Mouse (Mus musculus) intestine, postnatal 0 days (tissue): ENCODE results near the gene Trp53bp2. TPM values are rescaled to one million over a fixed set of nuclear protein-coding genes. Genes with fewer than 3 reads are reported as not detected.

ENCODE experiments used
- ATAC-seq: fragments of 200-750 bp; cut with Nextera tagmentation; 2 replicates; pipeline ENCODE4 v1.8.0; 2017; ENCODE audit warnings: mild to moderate bottlenecking, moderate TSS enrichment, moderate library complexity
- H3K27ac ChIP-seq: fragments of 300-500 bp; sonication (generic); 2 replicates; pipeline ENCODE4 v1.5.1; 2014; ENCODE audit warnings: mild to moderate bottlenecking, low read depth, low read length, moderate library complexity
- H3K27me3 ChIP-seq: fragments of 300-500 bp; sonication (generic); replicated peaks from 2 replicates; pipeline ENCODE4 v1.6.1; 2014; ENCODE audit warnings: low read length, mixed read lengths; ENCODE audit not compliant: control insufficient read depth, insufficient read depth
- H3K36me3 ChIP-seq: fragments of 300-500 bp; sonication (generic); 2 replicates; pipeline ENCODE4 v1.6.1; 2014; ENCODE audit warnings: mild to moderate bottlenecking, moderate library complexity; ENCODE audit not compliant: control insufficient read depth, insufficient read depth
- H3K4me1 ChIP-seq: fragments of 300-500 bp; sonication (generic); replicated peaks from 2 replicates; pipeline ENCODE4 v1.6.1; 2014; ENCODE audit warnings: antibody characterized with exemption, low read length, mixed read lengths; ENCODE audit not compliant: control insufficient read depth, insufficient read depth
- H3K4me2 ChIP-seq: fragments of 300-500 bp; sonication (generic); replicated peaks from 2 replicates; pipeline ENCODE4 v1.6.1; 2014; ENCODE audit warnings: low read depth, mild to moderate bottlenecking, moderate library complexity
- H3K4me3 ChIP-seq: fragments of 300-500 bp; sonication (generic); 2 replicates; pipeline ENCODE4 v1.5.1; 2014; ENCODE audit warnings: low read depth, low read length
- H3K9ac ChIP-seq: fragments of 300-500 bp; sonication (generic); 2 replicates; pipeline ENCODE4 v1.6.1; 2014; ENCODE audit warnings: mild to moderate bottlenecking, low read depth, low read length
- H3K9me3 ChIP-seq: fragments of 300-500 bp; sonication (generic); 2 replicates; pipeline ENCODE4 v1.6.1; 2016; ENCODE audit warnings: mixed run types; ENCODE audit not compliant: control insufficient read depth
- CTCF ChIP-seq: sonication (generic); IDR thresholded peaks from 2 replicates; pipeline ENCODE4 v1.5.1; 2016; ENCODE audit warnings: low read depth, mild to moderate bottlenecking, control low read depth, antibody characterized with exemption, moderate library complexity
- WGBS: fragments of 180-500 bp; shearing (Covaris S2); extraction: QIAGEN DNeasy Blood & Tissue Kit; methylation state at CpG from one replicate; pipeline ENCODE4 v1.1.7; 2014; 5-methylcytosine and 5-hydroxymethylcytosine counted together
- polyA plus RNA-seq: library from polyadenylated mRNA; unstranded; fragments of >200 nt; fragmentation: Nextera tagmentation; extraction: Ambion mirVana; gene quantifications from 2 replicates; pipeline ENCODE4 v1.2.1, GENCODE M21; 2015

The Trp53bp2 gene
- polyA plus RNA-seq, 1 experiment from 2014 or later = 10.8 TPM

- 25% methylated on average over 7 of the region's 7 CpGs for WGBS
- ATAC-seq = peak; percentile 83
- H3K9ac ChIP-seq = no peak overlapping the region
- H3K27me3 ChIP-seq = no peaks in the 10 kb centered on the region
- no peaks in the 10 kb centered on the region for H3K9me3 ChIP-seq
- H3K4me1 ChIP-seq = peaks cover 6% of the 10 kb centered on the region; the same call in 1 of the 2 replicates
- no peak overlapping the region for H3K4me3 ChIP-seq
- TF ChIP-seq CTCF = peak; percentile 74
- H3K36me3 ChIP-seq = peaks cover 21% of the 10 kb centered on the region; the same call in 1 of the 2 replicates
- peak overlapping the region; percentile 78 for H3K27ac ChIP-seq
- peak overlapping the region; percentile 40 for H3K4me2 ChIP-seq
Observed at GRCm38 (mm10) chr1:182506229-182506986, 97.4 kb downstream of the Trp53bp2 start.

- 68% methylated on average over 10 of the region's 10 CpGs for WGBS
- Histone ChIP-seq H3K36me3 (peaks cover 35% of the 10 kb centered on the region), H3K4me1 (peaks cover 6% of the 10 kb centered on the region; the same call in 1 of the 2 replicates), H3K27me3 (no peaks in the 10 kb centered on the region), H3K4me3 (no peak overlapping the region), H3K4me2 (no peak overlapping the region), H3K27ac (no peak overlapping the region), H3K9me3 (no peaks in the 10 kb centered on the region), H3K9ac (no peak overlapping the region)
- no peak for ATAC-seq
- no peak for TF ChIP-seq CTCF
Observed at GRCm38 (mm10) chr1:182509110-182509797, 100.3 kb downstream of the Trp53bp2 start.

- no peak for ATAC-seq
- 77% methylated on average over 2 of the region's 2 CpGs for WGBS
- H3K4me3 ChIP-seq = no peak overlapping the region
- peaks cover 35% of the 10 kb centered on the region for H3K36me3 ChIP-seq
- no peaks in the 10 kb centered on the region for H3K9me3 ChIP-seq
- no peaks in the 10 kb centered on the region for H3K27me3 ChIP-seq
- no peak for TF ChIP-seq CTCF
- H3K4me1 ChIP-seq = peaks cover 4% of the 10 kb centered on the region; the same call in 1 of the 2 replicates
- H3K27ac ChIP-seq = no peak overlapping the region
- no peak overlapping the region for H3K4me2 ChIP-seq
- no peak overlapping the region for H3K9ac ChIP-seq
Observed at GRCm38 (mm10) chr1:182511073-182511472, 102.1 kb downstream of the Trp53bp2 start.

- Histone ChIP-seq H3K36me3 (peaks cover 35% of the 10 kb centered on the region), H3K27ac (no peak overlapping the region; the same call in 1 of the 2 replicates), H3K4me1 (no peaks in the 10 kb centered on the region), H3K27me3 (no peaks in the 10 kb centered on the region), H3K4me2 (no peak overlapping the region), H3K9me3 (no peaks in the 10 kb centered on the region), H3K9ac (no peak overlapping the region), H3K4me3 (no peak overlapping the region)
- WGBS = 71% methylated on average over 8 of the region's 8 CpGs
- no peak for TF ChIP-seq CTCF
- no peak for ATAC-seq
Observed at GRCm38 (mm10) chr1:182511778-182512177, 102.8 kb downstream of the Trp53bp2 start.

Other genes starting within 250 kb of the Trp53bp2 start
- not detected in 2 replicates for gene Vmn1r1, start 244.7 kb upstream of the Trp53bp2 start, polyA plus RNA-seq
- gene Degs1, start 126.4 kb upstream of the Trp53bp2 start, polyA plus RNA-seq = 96.7 and 98.2 TPM in 2 replicates
- gene Fbxo28, start 67.5 kb upstream of the Trp53bp2 start, polyA plus RNA-seq = 9.7 and 10.6 TPM in 2 replicates
- gene Capn2, start 108.4 kb downstream of the Trp53bp2 start, polyA plus RNA-seq = 31.8 and 34.0 TPM in 2 replicates
- 1.0 and 1.4 TPM in 2 replicates for gene Capn8, start 155.8 kb downstream of the Trp53bp2 start, polyA plus RNA-seq